Mouse (Mus musculus) ES-E14 (cell line): Measurements from ENCODE around the gene Tle1. TPM values are rescaled to one million over a fixed set of nuclear protein-coding genes. Genes with fewer than 3 reads are reported as not detected.

Experiments
- DNase-seq: peaks from one replicate; pipeline ENCODE4 v3.0.0-alpha.2; 2013; ENCODE audit warnings: low read depth, low spot score
- H3K27ac ChIP-seq: 2 replicates; pipeline ENCODE4 v1.5.1; 2012; ENCODE audit warnings: low read depth, mild to moderate bottlenecking, low read length, moderate library complexity, mixed read lengths; ENCODE audit not compliant: poor library complexity, insufficient read depth, severe bottlenecking
- H3K36me3 ChIP-seq: 2 replicates; pipeline ENCODE4 v1.6.1; 2012; ENCODE audit warnings: mild to moderate bottlenecking, low read length, moderate library complexity, mixed read lengths; ENCODE audit not compliant: control insufficient read depth, poor library complexity, insufficient read depth, severe bottlenecking
- H3K4me1 ChIP-seq, 2 experiments: fragments of 150-350 bp in 1 of 2; sonication (generic) in 1 of 2; 2 replicates each; pipeline ENCODE4 v1.6.1; 2012; ENCODE audit warnings: low read length in 2 of 2, mild to moderate bottlenecking in 1 of 2, mixed read lengths in 1 of 2; ENCODE audit not compliant: control insufficient read depth in 2 of 2, insufficient read depth in 2 of 2, poor library complexity in 1 of 2
- H3K4me3 ChIP-seq, 2 experiments: fragments of 150-350 bp in 1 of 2; sonication (generic) in 1 of 2; 2 replicates each; pipeline ENCODE4 v1.5.1; 2012; ENCODE audit warnings: low read length in 2 of 2, low read depth in 1 of 2, mild to moderate bottlenecking in 1 of 2, mixed read lengths in 1 of 2; ENCODE audit not compliant: insufficient read depth in 1 of 2, poor library complexity in 1 of 2, severe bottlenecking in 1 of 2
- H3K9ac ChIP-seq: 2 replicates; pipeline ENCODE4 v1.6.1; 2012; ENCODE audit warnings: low read depth, mild to moderate bottlenecking, low read length, mixed read lengths; ENCODE audit not compliant: poor library complexity, insufficient read depth, severe bottlenecking
- H3K9me3 ChIP-seq: fragments of 150-350 bp; sonication (generic); 2 replicates; pipeline ENCODE4 v1.6.1; 2012; ENCODE audit warnings: low read depth, mild to moderate bottlenecking, low read length; ENCODE audit not compliant: control insufficient read depth, insufficient read depth
- CHD2 ChIP-seq: IDR thresholded peaks from 2 replicates; pipeline ENCODE4 v1.6.1; 2014; ENCODE audit warnings: mild to moderate bottlenecking, low read depth, low read length, inconsistent platforms
- HCFC1 ChIP-seq: IDR thresholded peaks from 2 replicates; pipeline ENCODE4 v1.6.1; 2012; ENCODE audit warnings: low read length, inconsistent platforms, borderline replicate concordance; ENCODE audit not compliant: insufficient read depth
- MAFK ChIP-seq: IDR thresholded peaks from 2 replicates; pipeline ENCODE4 v1.6.1; 2014; ENCODE audit warnings: mild to moderate bottlenecking, low read depth, low read length, inconsistent platforms; ENCODE audit not compliant: insufficient read depth
- ZC3H11A ChIP-seq: IDR thresholded peaks from 2 replicates; pipeline ENCODE4 v1.6.1; 2012; ENCODE audit warnings: low read depth, mild to moderate bottlenecking, inconsistent platforms, low read length, borderline replicate concordance
- ZNF384 ChIP-seq: IDR thresholded peaks from 2 replicates; pipeline ENCODE4 v1.6.1; 2012; ENCODE audit warnings: low read depth, low read length, inconsistent platforms
- in situ Hi-C, 2 experiments: fragments of 600-800 bp; cut with MboI; formaldehyde crosslinking; loops; one replicate each; pipeline ENCODE4 v1.15.1; 2025; ENCODE audit warnings: low sequenced_read_pairs in 2 of 2, inconsistent platforms in 1 of 2; ENCODE audit not compliant: unreplicated experiment in 2 of 2
- total RNA-seq: library from RNA; depleted of rRNA; stranded (reverse); fragments of 300-350 nt; gene quantifications from 2 replicates; pipeline ENCODE4 v1.2.3, GENCODE M21; 2012; rRNA removed

The Tle1 gene
- 24.0 and 26.3 TPM in 2 replicates for total RNA-seq

GRCm38 (mm10) chr4:72200559-72201409 lies at the start of gene Tle1:
Gene Tle1, minus strand, starts transcription at chr4:72200919.
- DNase-seq, result peak; percentile 91
- H3K27ac ChIP-seq, result peak within 1 kb of the TSS; percentile 45; the same call in 1 of the 2 replicates
- peaks cover 2% of the 10 kb centered on the region; the same call in 1 of the 2 replicates for H3K36me3 ChIP-seq
- peak within 1 kb of the TSS; percentile 81 for H3K9ac ChIP-seq
- TF ChIP-seq ZNF384, result no peak
- TF ChIP-seq ZC3H11A, result no peak
- TF ChIP-seq CHD2, result peak; percentile 12; the same call in 1 of the 2 replicates
- peaks cover 0 to 3% of the 10 kb centered on the region in 2 experiments; a peak in 1 of 4 replicates for H3K4me1 ChIP-seq
- in situ Hi-C loops, result no loop called here
- no peaks in the 10 kb centered on the region for H3K9me3 ChIP-seq
- peak within 1 kb of the TSS; percentile 84 for H3K4me3 ChIP-seq

GRCm38 (mm10) chr4:72233584-72234219 lies 33.0 kb upstream of the Tle1 start:
- Histone ChIP-seq H3K9ac (no peak overlapping the region), H3K9me3 (no peaks in the 10 kb centered on the region), H3K36me3 (no peaks in the 10 kb centered on the region), H3K4me1 (no peaks in the 10 kb centered on the region), H3K27ac (no peak overlapping the region), H3K4me3 (no peak overlapping the region)
- peak; percentile 1 for DNase-seq
- TF ChIP-seq MAFK (no peak), ZNF384 (peak; percentile 41; the same call in 1 of the 2 replicates)
- in situ Hi-C loops, result no loop called here

- H3K27ac ChIP-seq, result no peak overlapping the region
- no peak for DNase-seq
- H3K4me3 ChIP-seq, result no peak overlapping the region
- TF ChIP-seq MAFK, result no peak
- TF ChIP-seq HCFC1, result no peak
- TF ChIP-seq ZNF384, result no peak
- no peak for TF ChIP-seq ZC3H11A
- no peak for TF ChIP-seq CHD2
- H3K9me3 ChIP-seq, result no peaks in the 10 kb centered on the region
- no peaks in the 10 kb centered on the region for H3K36me3 ChIP-seq
- no peak overlapping the region for H3K9ac ChIP-seq
- in situ Hi-C loops, result no loop called here
- H3K4me1 ChIP-seq, result no peaks in the 10 kb centered on the region
These were observed 31.5 kb upstream of the Tle1 start for GRCm38 (mm10) chr4:72232206-72232605.

- TF ChIP-seq HCFC1 (no peak), MAFK (no peak), ZC3H11A (no peak), CHD2 (no peak), ZNF384 (no peak)
These were observed 30.1 kb upstream of the Tle1 start for GRCm38 (mm10) chr4:72230832-72231231.

More at GRCm38 (mm10) chr4:72230832-72231231, 30.1 kb upstream of the Tle1 start:
- no peak overlapping the region for H3K27ac ChIP-seq
- DNase-seq, result no peak
- in situ Hi-C loops, result no loop called here
- H3K4me3 ChIP-seq, result no peak overlapping the region
- no peak overlapping the region for H3K9ac ChIP-seq
- H3K36me3 ChIP-seq, result no peaks in the 10 kb centered on the region
- H3K4me1 ChIP-seq, result no peaks in the 10 kb centered on the region
- no peaks in the 10 kb centered on the region for H3K9me3 ChIP-seq
